Comparison of ENCODE assay signal across 8 mouse cellular contexts in the genomic region with DNA sequence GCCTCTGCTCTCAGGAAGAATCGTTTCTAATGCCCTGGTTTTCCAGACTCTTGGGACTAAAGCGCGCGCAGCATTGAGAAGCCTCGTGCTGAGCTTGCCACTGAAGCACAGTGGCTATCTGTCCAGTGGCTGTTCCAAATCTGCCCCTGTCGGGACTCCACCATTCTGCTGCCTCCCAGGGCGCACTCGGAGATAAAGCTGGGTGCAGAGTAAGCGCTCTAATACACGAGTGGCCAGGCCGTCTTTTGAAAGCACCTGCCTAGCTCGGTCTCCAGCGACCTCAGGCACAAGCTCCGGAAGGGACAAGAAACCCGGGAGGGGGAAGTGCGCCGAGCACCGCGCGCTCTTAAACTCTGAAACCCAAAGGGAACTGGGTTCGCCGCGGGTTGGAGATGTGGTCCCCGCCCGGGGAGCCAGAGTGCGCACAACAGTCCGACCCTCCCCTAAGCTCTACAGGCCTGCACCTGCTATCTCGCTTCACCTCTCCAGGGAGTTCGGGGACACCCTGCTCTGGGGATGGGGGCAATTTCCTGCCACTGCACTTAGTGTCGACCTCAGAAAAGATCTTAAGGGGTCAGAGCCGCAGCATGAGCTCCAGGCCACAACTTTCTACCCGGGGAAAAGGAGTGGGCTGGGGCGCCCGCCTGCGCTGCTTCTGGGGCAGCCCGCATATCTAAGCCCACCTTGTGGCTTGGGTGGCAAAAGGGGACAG. TPM values are rescaled to one million over a fixed set of nuclear protein-coding genes. Genes with fewer than 3 reads are reported as not detected.
A peak's percentile ranks its signal among the peaks of the same experiment; 100 is the strongest.
DNase-seq lines count a peak whose midpoint lies in the region; ATAC-seq lines count a peak whose summit lies in the region.

No protein-coding gene starts in this region.

- peak; percentile 41 for ATAC-seq in activated CD4-positive, CD25-positive, alpha-beta regulatory T cell, adult 4 months
- peak; percentile 35 for ATAC-seq in forebrain, embryonic 14.5 days
- ATAC-seq in liver, embryonic 15.5 days (ENCODE audit: insufficient read depth): peak; percentile 47

- H3K4me2 ChIP-seq in forebrain, embryonic 14.5 days (ENCODE audit: low read length): peak overlapping the region; percentile 63
- H3K4me2 ChIP-seq in liver, embryonic 15.5 days: peak overlapping the region; percentile 85

- H3K9ac ChIP-seq in forebrain, embryonic 14.5 days (ENCODE audit: low read length): peak overlapping the region; percentile 77
- H3K9ac ChIP-seq in liver, embryonic 15.5 days: peak overlapping the region; percentile 45

- peaks cover 16% of the 10 kb centered on the region; the same call in 1 of the 2 replicates for H3K4me1 ChIP-seq in forebrain, embryonic 14.5 days (ENCODE audit: control insufficient read depth, insufficient read depth, low read length)
- peaks cover 39% of the 10 kb centered on the region for H3K4me1 ChIP-seq in liver, embryonic 15.5 days (replicated peaks)

- no peaks in the 10 kb centered on the region for H3K36me3 ChIP-seq in forebrain, embryonic 14.5 days (ENCODE audit: control insufficient read depth, insufficient read depth, low read length)
- no peaks in the 10 kb centered on the region for H3K36me3 ChIP-seq in liver, embryonic 15.5 days (replicated peaks)

- H3K9me3 ChIP-seq in forebrain, embryonic 14.5 days (replicated peaks; ENCODE audit: control insufficient read depth, low read length): no peaks in the 10 kb centered on the region
- H3K9me3 ChIP-seq in liver, embryonic 15.5 days (replicated peaks): no peaks in the 10 kb centered on the region

- peak; percentile 60 to 68 for DNase-seq in heart, adult 18-20 months
- DNase-seq in heart, adult 8-10 months (ENCODE audit: low spot score): no peak
- DNase-seq in forebrain, embryonic 14.5 days (ENCODE audit: low spot score): peak; percentile 38
- peak; percentile 68 for DNase-seq in induced T-regulatory cell, adult 2 months (ENCODE audit: low read depth)
- DNase-seq in naive thymus-derived CD4-positive, alpha-beta T cell, adult 2 months (ENCODE audit: low read depth): peak; percentile 70
- DNase-seq in thymus, postnatal 0 days (ENCODE audit: low spot score): peak; percentile 80

- no peaks in the 10 kb centered on the region for H3K27me3 ChIP-seq in forebrain, embryonic 14.5 days (replicated peaks; ENCODE audit: control insufficient read depth, insufficient read depth, low read length)
- peaks cover 58% of the 10 kb centered on the region for H3K27me3 ChIP-seq in liver, embryonic 15.5 days

- peak overlapping the region; percentile 40; the same call in 1 of the 2 replicates for H3K27ac ChIP-seq in forebrain, embryonic 14.5 days (ENCODE audit: low read depth, low read length)
- H3K27ac ChIP-seq in liver, embryonic 15.5 days (replicated peaks): peak overlapping the region; percentile 54; the same call in 1 of the 2 replicates

- WGBS in forebrain, embryonic 14.5 days: under 1% methylated on average over 36 of the region's 36 CpGs
- WGBS in liver, embryonic 15.5 days (ENCODE audit: insufficient replicate concordance): under 1% methylated on average over 36 of the region's 36 CpGs

- H3K4me3 ChIP-seq in forebrain, embryonic 14.5 days (ENCODE audit: low read depth, low read length): peak overlapping the region; percentile 63
- peak overlapping the region; percentile 60 for H3K4me3 ChIP-seq in liver, embryonic 15.5 days (replicated peaks)

RNA-seq across cellular contexts. Expression of a gene that starts 1.0 kb away (rescaled TPM):
- 10 to 100 TPM in 1 of 2 experiments, 1 to 10 TPM in 1; 7.7 to 11.7 TPM for total RNA-seq in heart, adult 18-20 months (2021)
- 1 to 10 TPM; 4.1 to 7.7 (median 6.6) TPM for total RNA-seq in heart, adult 8-10 months (2022)
- polyA plus RNA-seq in activated CD4-positive, CD25-positive, alpha-beta regulatory T cell, adult 4 months (2017; shearing (Covaris generic)): 10 to 100 TPM; 59.8 to 83.1 TPM
- polyA plus RNA-seq in forebrain, embryonic 14.5 days (2014; fragmentation: Nextera tagmentation; extraction: Ambion mirVana): 17.9 and 20.3 TPM in 2 replicates
- polyA plus RNA-seq in liver, embryonic 15.5 days (2015; fragmentation: Nextera tagmentation; extraction: Ambion mirVana): 2.8 and 2.9 TPM in 2 replicates
- polyA plus RNA-seq in thymus, postnatal 0 days (2015; fragmentation: Nextera tagmentation; extraction: Ambion mirVana): 25.1 and 27.6 TPM in 2 replicates
